Mouse (Mus musculus) heart, embryonic 13.5 days (tissue): ENCODE results near the gene Htra1. TPM values are rescaled to one million over a fixed set of nuclear protein-coding genes. Genes with fewer than 3 reads are reported as not detected.

Source experiments
- ATAC-seq: fragments of 200-750 bp; cut with Nextera tagmentation; 2 replicates; pipeline ENCODE4 v1.8.0; 2017; ENCODE audit warnings: moderate TSS enrichment; ENCODE audit not compliant: insufficient number of reproducible peaks, low FRiP score, low TSS enrichment; ENCODE audit errors: extremely low read depth
- H3K27ac ChIP-seq: fragments of 300-500 bp; sonication (generic); replicated peaks from 2 replicates; pipeline ENCODE4 v1.5.1; 2015; ENCODE audit warnings: moderate library complexity, mild to moderate bottlenecking, inconsistent platforms
- H3K27me3 ChIP-seq: fragments of 300-500 bp; sonication (generic); replicated peaks from 2 replicates; pipeline ENCODE4 v1.6.1; 2015; ENCODE audit warnings: mild to moderate bottlenecking, inconsistent platforms
- H3K36me3 ChIP-seq: fragments of 300-500 bp; sonication (generic); 2 replicates; pipeline ENCODE4 v1.6.1; 2015; ENCODE audit warnings: mild to moderate bottlenecking, inconsistent platforms
- H3K4me1 ChIP-seq: fragments of 300-500 bp; sonication (generic); 2 replicates; pipeline ENCODE4 v1.6.1; 2015; ENCODE audit warnings: inconsistent platforms
- H3K4me2 ChIP-seq: fragments of 300-500 bp; sonication (generic); 2 replicates; pipeline ENCODE4 v1.6.1; 2015; ENCODE audit warnings: inconsistent platforms, mild to moderate bottlenecking, moderate library complexity
- H3K4me3 ChIP-seq: fragments of 300-500 bp; sonication (generic); 2 replicates; pipeline ENCODE4 v1.5.1; 2015; ENCODE audit warnings: moderate library complexity, mild to moderate bottlenecking, inconsistent platforms
- H3K9ac ChIP-seq: fragments of 300-500 bp; sonication (generic); 2 replicates; pipeline ENCODE4 v1.6.1; 2015; ENCODE audit warnings: inconsistent platforms, mild to moderate bottlenecking, moderate library complexity
- H3K9me3 ChIP-seq: fragments of 300-500 bp; sonication (generic); 2 replicates; pipeline ENCODE4 v1.6.1; 2016; ENCODE audit warnings: inconsistent platforms
- WGBS: fragments of 180-500 bp; shearing (Covaris S2); methylation state at CpG from one replicate; pipeline ENCODE4 v1.1.7; 2015; ENCODE audit warnings: mixed read lengths; 5-methylcytosine and 5-hydroxymethylcytosine counted together
- microRNA-seq: library from miRNA; unstranded; fragments of <30 nt; microRNA quantifications from one replicate; pipeline ENCODE4, GENCODE M21; 2016
- polyA plus RNA-seq: library from polyadenylated mRNA; unstranded; fragments of >200 nt; fragmentation: Nextera tagmentation; extraction: Ambion mirVana; gene quantifications from 2 replicates; pipeline ENCODE4 v1.2.1, GENCODE M21; 2015

Gene Htra1
- polyA plus RNA-seq, 1 experiment from 2014 or later = 52.9 TPM

GRCm38 (mm10) chr7:131011901-131012300 lies 76.0 kb downstream of the Htra1 start:
- Histone ChIP-seq H3K9ac (no peak overlapping the region), H3K36me3 (no peaks in the 10 kb centered on the region), H3K27ac (no peak overlapping the region), H3K4me2 (no peak overlapping the region), H3K4me3 (no peak overlapping the region), H3K27me3 (no peaks in the 10 kb centered on the region), H3K9me3 (peaks cover 4% of the 10 kb centered on the region), H3K4me1 (no peaks in the 10 kb centered on the region)
- no peak for ATAC-seq
- WGBS = 61% methylated on average over 1 of the region's 1 CpGs

GRCm38 (mm10) chr7:131019181-131019580 lies 83.3 kb downstream of the Htra1 start:
- H3K36me3 ChIP-seq = no peaks in the 10 kb centered on the region
- H3K9me3 ChIP-seq = no peaks in the 10 kb centered on the region
- H3K9ac ChIP-seq = no peak overlapping the region
- no peak overlapping the region for H3K4me2 ChIP-seq
- no peaks in the 10 kb centered on the region for H3K27me3 ChIP-seq
- no peak for ATAC-seq
- no peak overlapping the region for H3K4me3 ChIP-seq
- no peak overlapping the region for H3K27ac ChIP-seq
- 64% methylated on average over 2 of the region's 2 CpGs for WGBS
- H3K4me1 ChIP-seq = no peaks in the 10 kb centered on the region

GRCm38 (mm10) chr7:131024807-131025206 lies 88.9 kb downstream of the Htra1 start:
- Histone ChIP-seq H3K4me2 (no peak overlapping the region), H3K36me3 (no peaks in the 10 kb centered on the region), H3K4me1 (peaks cover 5% of the 10 kb centered on the region), H3K9ac (no peak overlapping the region), H3K9me3 (no peaks in the 10 kb centered on the region), H3K27me3 (no peaks in the 10 kb centered on the region), H3K4me3 (no peak overlapping the region), H3K27ac (no peak overlapping the region)
- no peak for ATAC-seq
- 25% methylated on average over 1 of the region's 1 CpGs for WGBS

GRCm38 (mm10) chr7:131027557-131027956 lies 91.6 kb downstream of the Htra1 start:
- Histone ChIP-seq H3K27ac (no peak overlapping the region), H3K4me3 (no peak overlapping the region), H3K4me2 (no peak overlapping the region), H3K4me1 (peaks cover 5% of the 10 kb centered on the region), H3K27me3 (no peaks in the 10 kb centered on the region), H3K36me3 (no peaks in the 10 kb centered on the region), H3K9ac (no peak overlapping the region), H3K9me3 (no peaks in the 10 kb centered on the region)
- 46% methylated on average over 1 of the region's 1 CpGs for WGBS
- ATAC-seq = no peak

- WGBS = 71% methylated on average over 5 of the region's 5 CpGs
- H3K27ac ChIP-seq = no peak within 1 kb of the TSS
- H3K9me3 ChIP-seq = no peaks in the 10 kb centered on the region
- H3K4me3 ChIP-seq = no peak within 1 kb of the TSS
- ATAC-seq = no peak
- H3K9ac ChIP-seq = no peak within 1 kb of the TSS
- H3K27me3 ChIP-seq = no peaks in the 10 kb centered on the region
- H3K36me3 ChIP-seq = no peaks in the 10 kb centered on the region
- H3K4me1 ChIP-seq = no peaks in the 10 kb centered on the region
- no peak within 1 kb of the TSS for H3K4me2 ChIP-seq
These were observed 95.8 kb downstream of the Htra1 start, which contains the start of gene Dmbt1 for GRCm38 (mm10) chr7:131031755-131032154. Dmbt1 (plus strand) TSS chr7:131032053.

Small RNA genes within 50 kb of the gene (microRNA-seq; reads per million reads assigned to microRNA genes)
- 0.61 reads per million for gene Mir7061

Other genes with a start within 250 kb of the Htra1 start
- gene Btbd16, start 162.0 kb upstream of the Htra1 start, polyA plus RNA-seq = 0.13 TPM in 1 of 2 replicates, not detected in the other
- 41.7 and 47.7 TPM in 2 replicates for gene Plekha1, start 70.4 kb upstream of the Htra1 start, polyA plus RNA-seq
- gene Dmbt1, start 95.9 kb downstream of the Htra1 start, polyA plus RNA-seq = not detected in 2 replicates
- gene 4933402N03Rik, start 210.2 kb downstream of the Htra1 start, polyA plus RNA-seq = not detected in 2 replicates
- 0.09 and 0.27 TPM in 2 replicates for gene 5430419D17Rik, start 238.3 kb downstream of the Htra1 start, polyA plus RNA-seq